Mouse (Mus musculus) heart, embryonic 11.5 days (tissue): ENCODE results near the gene D16Ertd472e. TPM values are rescaled to one million over a fixed set of nuclear protein-coding genes. Genes with fewer than 3 reads are reported as not detected.
"Not testable (repeated sequence)": the region's sequence is repeated elsewhere in the genome, so short reads cannot be mapped to it uniquely, and the experiment has no call there.

Source experiments
- ATAC-seq: fragments of 200-750 bp; cut with Nextera tagmentation; replicated peaks from 2 replicates; pipeline ENCODE4 v1.8.0; 2017; ENCODE audit warnings: moderate library complexity; ENCODE audit not compliant: insufficient number of reproducible peaks, low FRiP score, low TSS enrichment
- H3K27ac ChIP-seq: fragments of 300-500 bp; sonication (generic); 2 replicates; pipeline ENCODE4 v1.5.1; 2014; ENCODE audit warnings: mild to moderate bottlenecking, low read depth, low read length
- H3K27me3 ChIP-seq: fragments of 300-500 bp; sonication (generic); 2 replicates; pipeline ENCODE4 v1.6.1; 2014; ENCODE audit warnings: mild to moderate bottlenecking, low read length, mixed read lengths; ENCODE audit not compliant: control insufficient read depth, insufficient read depth
- H3K36me3 ChIP-seq: fragments of 300-500 bp; sonication (generic); 2 replicates; pipeline ENCODE4 v1.6.1; 2014; ENCODE audit warnings: mild to moderate bottlenecking, low read length, moderate library complexity, mixed read lengths; ENCODE audit not compliant: control insufficient read depth, insufficient read depth
- H3K4me1 ChIP-seq: fragments of 300-500 bp; sonication (generic); 2 replicates; pipeline ENCODE4 v1.6.1; 2014; ENCODE audit warnings: low read length; ENCODE audit not compliant: control insufficient read depth, insufficient read depth
- H3K4me2 ChIP-seq: fragments of 300-500 bp; sonication (generic); 2 replicates; pipeline ENCODE4 v1.6.1; 2014; ENCODE audit warnings: mild to moderate bottlenecking, moderate library complexity
- H3K4me3 ChIP-seq: fragments of 300-500 bp; sonication (generic); 2 replicates; pipeline ENCODE4 v1.5.1; 2014; ENCODE audit warnings: low read depth, low read length
- H3K9ac ChIP-seq: fragments of 300-500 bp; sonication (generic); 2 replicates; pipeline ENCODE4 v1.6.1; 2014; ENCODE audit warnings: mild to moderate bottlenecking, low read depth, low read length, moderate library complexity
- H3K9me3 ChIP-seq: fragments of 300-500 bp; sonication (generic); replicated peaks from 2 replicates; pipeline ENCODE4 v1.6.1; 2016; ENCODE audit warnings: low read length; ENCODE audit not compliant: control insufficient read depth
- whole genome bisulfite sequencing: fragments of 180-500 bp; shearing (Covaris S2); extraction: QIAGEN DNeasy Blood & Tissue Kit; methylation state at CpG from one replicate; pipeline ENCODE4 v1.1.7; 2014; ENCODE audit not compliant: insufficient replicate concordance; 5-methylcytosine and 5-hydroxymethylcytosine counted together
- polyA plus RNA-seq: library from polyadenylated mRNA; unstranded; fragments of >200 nt; fragmentation: Nextera tagmentation; extraction: Ambion mirVana; gene quantifications from 2 replicates; pipeline ENCODE4 v1.2.1, GENCODE M21; 2014

D16Ertd472e gene
- polyA plus RNA-seq, 1 experiment from 2014 or later: 8.0 TPM

GRCm38 (mm10) chr16:78537322-78537721 lies 39.2 kb downstream of the D16Ertd472e start:
- H3K9ac ChIP-seq: no peak overlapping the region
- no peaks in the 10 kb centered on the region for H3K27me3 ChIP-seq
- WGBS: 77% methylated on average over 7 of the region's 7 CpGs
- no peak overlapping the region for H3K27ac ChIP-seq
- no peaks in the 10 kb centered on the region for H3K4me1 ChIP-seq
- H3K4me2 ChIP-seq: no peak overlapping the region
- no peaks in the 10 kb centered on the region for H3K9me3 ChIP-seq
- H3K4me3 ChIP-seq: no peak overlapping the region
- no peaks in the 10 kb centered on the region for H3K36me3 ChIP-seq
- ATAC-seq: no peak

- H3K9me3 ChIP-seq: no peaks in the 10 kb centered on the region
- no peak overlapping the region for H3K4me3 ChIP-seq
- no peak overlapping the region for H3K4me2 ChIP-seq
- no peaks in the 10 kb centered on the region for H3K36me3 ChIP-seq
- no peak overlapping the region for H3K9ac ChIP-seq
- 75% methylated on average over 8 of the region's 8 CpGs for WGBS
- no peak for ATAC-seq
- H3K4me1 ChIP-seq: no peaks in the 10 kb centered on the region
- no peak overlapping the region for H3K27ac ChIP-seq
- H3K27me3 ChIP-seq: no peaks in the 10 kb centered on the region
Measured at GRCm38 (mm10) chr16:78534468-78534867, 42.0 kb downstream of the D16Ertd472e start.

- Histone ChIP-seq H3K27ac (no peak overlapping the region), H3K4me3 (no peak overlapping the region), H3K9ac (no peak overlapping the region), H3K27me3 (no peaks in the 10 kb centered on the region), H3K36me3 (no peaks in the 10 kb centered on the region), H3K4me1 (no peaks in the 10 kb centered on the region), H3K4me2 (no peak overlapping the region), H3K9me3 (no peaks in the 10 kb centered on the region)
- ATAC-seq: no peak
- 82% methylated on average over 6 of the region's 6 CpGs for WGBS
Measured at GRCm38 (mm10) chr16:78531957-78532605, 44.4 kb downstream of the D16Ertd472e start.

DNA sequence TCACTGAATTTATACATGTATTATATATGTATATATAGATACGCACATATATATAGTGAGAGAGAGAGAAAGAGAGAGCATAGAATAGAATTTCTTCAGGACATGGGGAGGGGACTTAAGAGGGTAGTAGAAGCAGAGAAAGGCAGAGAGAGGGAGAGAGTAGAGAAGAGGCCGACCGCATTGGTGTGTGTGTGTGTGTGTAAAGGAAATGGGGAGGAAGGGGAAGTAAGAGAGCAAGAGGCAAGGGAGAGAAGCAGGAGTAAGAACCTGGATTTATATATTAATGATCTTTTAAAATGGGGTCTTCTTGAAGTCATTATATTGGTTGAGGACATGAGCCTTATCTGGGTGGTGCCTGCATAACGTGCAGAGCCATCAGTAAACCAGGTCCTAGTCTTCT lies 53.5 kb downstream of the D16Ertd472e start:
- H3K4me1 ChIP-seq: no peaks in the 10 kb centered on the region
- H3K4me3 ChIP-seq: no peak overlapping the region
- no peaks in the 10 kb centered on the region for H3K9me3 ChIP-seq
- H3K27ac ChIP-seq: no peak overlapping the region
- WGBS: 71% methylated on average over 4 of the region's 4 CpGs
- H3K27me3 ChIP-seq: no peaks in the 10 kb centered on the region
- H3K36me3 ChIP-seq: no peaks in the 10 kb centered on the region
- ATAC-seq: no peak
- no peak overlapping the region for H3K4me2 ChIP-seq
- no peak overlapping the region for H3K9ac ChIP-seq

- H3K4me1 ChIP-seq: no peaks in the 10 kb centered on the region
Measured at GRCm38 (mm10) chr16:78518697-78519096, 57.8 kb downstream of the D16Ertd472e start.

GRCm38 (mm10) chr16:78517171-78517570 lies 59.3 kb downstream of the D16Ertd472e start:
- no peak for ATAC-seq

More at GRCm38 (mm10) chr16:78518697-78519096, 57.8 kb downstream of the D16Ertd472e start:
- H3K9ac ChIP-seq: no peak overlapping the region
- no peaks in the 10 kb centered on the region for H3K36me3 ChIP-seq
- H3K4me3 ChIP-seq: no peak overlapping the region
- ATAC-seq: no peak
- no peak overlapping the region for H3K4me2 ChIP-seq
- no peaks in the 10 kb centered on the region for H3K9me3 ChIP-seq
- 62% methylated on average over 7 of the region's 7 CpGs for WGBS
- H3K27me3 ChIP-seq: no peaks in the 10 kb centered on the region
- no peak overlapping the region for H3K27ac ChIP-seq

GRCm38 (mm10) chr16:78511526-78511925 lies 65.0 kb downstream of the D16Ertd472e start:
- ATAC-seq: no peak
- Histone ChIP-seq H3K4me2 (no peak overlapping the region), H3K27me3 (no peaks in the 10 kb centered on the region), H3K9me3 (no peaks in the 10 kb centered on the region), H3K4me1 (no peaks in the 10 kb centered on the region), H3K27ac (no peak overlapping the region), H3K36me3 (no peaks in the 10 kb centered on the region), H3K9ac (no peak overlapping the region), H3K4me3 (no peak overlapping the region)
- 73% methylated on average over 8 of the region's 8 CpGs for WGBS

More at GRCm38 (mm10) chr16:78517171-78517570, 59.3 kb downstream of the D16Ertd472e start:
- 87% methylated on average over 2 of the region's 2 CpGs for WGBS
- Histone ChIP-seq H3K9ac (no peak overlapping the region), H3K27me3 (no peaks in the 10 kb centered on the region), H3K36me3 (no peaks in the 10 kb centered on the region), H3K9me3 (no peaks in the 10 kb centered on the region), H3K4me2 (no peak overlapping the region), H3K4me3 (no peak overlapping the region), H3K27ac (no peak overlapping the region), H3K4me1 (no peaks in the 10 kb centered on the region)

- Histone ChIP-seq H3K4me3 (no peak overlapping the region), H3K4me2 (no peak overlapping the region), H3K9ac (no peak overlapping the region), H3K27me3 (no peaks in the 10 kb centered on the region), H3K36me3 (no peaks in the 10 kb centered on the region), H3K27ac (no peak overlapping the region), H3K4me1 (no peaks in the 10 kb centered on the region), H3K9me3 (no peaks in the 10 kb centered on the region)
- no peak for ATAC-seq
- 88% methylated on average over 9 of the region's 9 CpGs for WGBS
Measured at GRCm38 (mm10) chr16:78502492-78502891, 74.0 kb downstream of the D16Ertd472e start.

DNA sequence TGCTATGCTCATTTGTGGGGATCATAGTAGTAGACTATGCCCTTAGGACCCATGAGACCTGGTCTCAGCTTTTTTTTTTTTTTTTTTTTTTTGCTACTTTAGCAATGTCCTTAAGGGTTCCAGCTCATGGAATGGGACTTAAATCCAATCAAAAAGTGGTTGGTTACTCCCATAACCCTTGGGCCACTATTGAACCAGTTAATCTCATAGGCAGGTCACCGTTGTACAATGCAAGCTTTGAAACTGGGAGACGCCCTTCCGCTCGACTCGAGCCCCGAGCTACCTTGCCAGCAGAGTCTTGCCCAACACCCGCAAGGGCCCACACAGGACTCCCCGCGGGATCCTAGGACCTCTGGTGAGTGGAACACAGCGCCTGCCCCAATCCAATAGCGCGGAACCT lies 83.8 kb downstream of the D16Ertd472e start:
- not testable (repeated sequence) for H3K4me2 ChIP-seq, H3K27ac ChIP-seq, H3K4me1 ChIP-seq, H3K9ac ChIP-seq, H3K9me3 ChIP-seq, H3K4me3 ChIP-seq, ATAC-seq, H3K27me3 ChIP-seq, H3K36me3 ChIP-seq
- WGBS: 95% methylated on average over 12 of the region's 12 CpGs
